Mouse (Mus musculus) spleen, adult 2 months (tissue): Measurements from ENCODE around the gene Card14. TPM values are rescaled to one million over a fixed set of nuclear protein-coding genes. Genes with fewer than 3 reads are reported as not detected.

ENCODE experiments used
- DNase-seq, 2 experiments: peaks; one replicate each; pipeline versions ENCODE4 v3.0.0 to v3.0.0-alpha.2; 2012 to 2021; ENCODE audit warnings: low spot score in 2 of 2, low read depth in 1 of 2
- H3K27ac ChIP-seq: fragments of 200-500 bp; 2 replicates; pipeline ENCODE4 v1.5.1; 2012; ENCODE audit warnings: low read length, inconsistent platforms; ENCODE audit not compliant: insufficient read depth
- H3K27me3 ChIP-seq: fragments of 200-500 bp; 2 replicates; pipeline ENCODE4 v1.6.1; 2012; ENCODE audit warnings: mild to moderate bottlenecking, moderate library complexity, low read length, inconsistent platforms; ENCODE audit not compliant: control insufficient read depth, insufficient read depth
- H3K36me3 ChIP-seq: fragments of 200-500 bp; 2 replicates; pipeline ENCODE4 v1.6.1; 2012; ENCODE audit warnings: mild to moderate bottlenecking, low read length, inconsistent platforms; ENCODE audit not compliant: control insufficient read depth, insufficient read depth
- H3K4me1 ChIP-seq: fragments of 200-500 bp; 2 replicates; pipeline ENCODE4 v1.6.1; 2011; ENCODE audit warnings: inconsistent platforms; ENCODE audit not compliant: control insufficient read depth, insufficient read depth, insufficient read length
- H3K4me3 ChIP-seq: fragments of 200-500 bp; 2 replicates; pipeline ENCODE4 v1.5.1; 2011; ENCODE audit warnings: mild to moderate bottlenecking, inconsistent platforms; ENCODE audit not compliant: insufficient read depth, insufficient read length; ENCODE audit errors: extremely low read depth
- CTCF ChIP-seq: fragments of 200-500 bp; IDR thresholded peaks from 2 replicates; pipeline ENCODE4 v1.5.1; 2011; ENCODE audit warnings: mild to moderate bottlenecking, inconsistent platforms; ENCODE audit not compliant: insufficient read depth, insufficient read length, insufficient replicate concordance; ENCODE audit errors: extremely low read depth
- POLR2A ChIP-seq: fragments of 200-500 bp; IDR thresholded peaks from 2 replicates; pipeline ENCODE4 v1.6.1; 2011; ENCODE audit warnings: low read depth, low read length, inconsistent platforms
- WGBS: fragments of 180-500 bp; shearing (Covaris S2); methylation state at CpG from one replicate; pipeline ENCODE4 v1.1.7; 2018; 5-methylcytosine and 5-hydroxymethylcytosine counted together
- polyA plus RNA-seq: library from polyadenylated mRNA; depleted of rRNA; stranded (reverse); fragments of >200 nt; gene quantifications from 2 replicates; pipeline ENCODE4 v1.2.3, GENCODE M21; 2012; rRNA removed

The Card14 gene
- 0.02 and 0.05 TPM in 2 replicates for polyA plus RNA-seq

DNA sequence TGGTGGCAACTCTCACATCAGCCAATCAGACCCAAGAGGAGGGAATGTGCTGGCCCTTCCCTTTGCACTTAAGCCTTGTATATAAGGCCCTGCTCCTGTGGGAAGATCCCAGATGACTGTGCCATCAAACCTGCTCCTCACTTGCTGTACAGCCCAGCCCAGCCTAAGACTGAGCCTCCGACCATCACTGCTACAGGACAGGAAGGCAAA lies at the start of gene Card14:
TSS of gene Card14 (plus strand) at position 111 of the 210 bp plus-strand sequence.
- Histone ChIP-seq H3K4me3 (no peak within 1 kb of the TSS), H3K4me1 (no peaks in the 10 kb centered on the region), H3K27me3 (peaks cover 2% of the 10 kb centered on the region; the same call in 1 of the 2 replicates), H3K27ac (no peak within 1 kb of the TSS), H3K36me3 (no peaks in the 10 kb centered on the region)
- no peak for DNase-seq
- TF ChIP-seq CTCF = no peak
- no peak for TF ChIP-seq POLR2A
- 80% methylated on average over 1 of the region's 1 CpGs for whole genome bisulfite sequencing

DNA sequence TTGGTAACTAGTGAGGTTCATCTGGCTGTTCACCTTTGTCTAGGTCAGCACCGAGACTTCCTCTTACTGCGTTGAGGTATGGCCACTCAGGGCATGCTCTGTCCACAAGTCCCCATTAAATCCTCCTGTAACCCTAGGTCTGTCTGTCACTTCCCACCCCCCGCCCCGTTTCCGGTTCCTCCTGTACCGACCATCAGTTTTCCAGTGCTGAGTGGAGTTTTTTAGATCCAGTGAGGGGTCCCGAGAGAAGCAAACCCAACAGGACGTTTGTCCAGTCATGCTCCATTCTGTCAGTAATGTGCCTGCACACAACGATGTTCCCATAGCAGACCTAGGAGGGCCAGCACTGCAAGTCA lies 49.4 kb upstream of the Card14 start:
- Histone ChIP-seq H3K36me3 (no peaks in the 10 kb centered on the region), H3K27ac (no peak overlapping the region), H3K4me1 (no peaks in the 10 kb centered on the region), H3K27me3 (no peaks in the 10 kb centered on the region), H3K4me3 (no peak overlapping the region)
- 65% methylated on average over 9 of the region's 9 CpGs for WGBS
- TF ChIP-seq CTCF (no peak), POLR2A (no peak)
- no peak for DNase-seq

- WGBS = 67% methylated on average over 23 of the region's 23 CpGs
- DNase-seq = peak in 1 of 2 experiments; percentile 27
- H3K4me1 ChIP-seq = no peaks in the 10 kb centered on the region
- no peaks in the 10 kb centered on the region for H3K36me3 ChIP-seq
- no peak overlapping the region for H3K27ac ChIP-seq
- TF ChIP-seq CTCF = no peak
- H3K4me3 ChIP-seq = peak overlapping the region; percentile 50
- H3K27me3 ChIP-seq = no peaks in the 10 kb centered on the region
Measured at GRCm38 (mm10) chr11:119258572-119259322, 48.8 kb upstream of the Card14 start.

- WGBS = 93% methylated on average over 8 of the region's 8 CpGs
- Histone ChIP-seq H3K4me3 (no peak overlapping the region), H3K27ac (no peak overlapping the region), H3K27me3 (no peaks in the 10 kb centered on the region), H3K36me3 (no peaks in the 10 kb centered on the region), H3K4me1 (no peaks in the 10 kb centered on the region)
- TF ChIP-seq POLR2A (no peak), CTCF (no peak)
- no peak for DNase-seq
Measured at GRCm38 (mm10) chr11:119259977-119260376, 47.6 kb upstream of the Card14 start.

DNA sequence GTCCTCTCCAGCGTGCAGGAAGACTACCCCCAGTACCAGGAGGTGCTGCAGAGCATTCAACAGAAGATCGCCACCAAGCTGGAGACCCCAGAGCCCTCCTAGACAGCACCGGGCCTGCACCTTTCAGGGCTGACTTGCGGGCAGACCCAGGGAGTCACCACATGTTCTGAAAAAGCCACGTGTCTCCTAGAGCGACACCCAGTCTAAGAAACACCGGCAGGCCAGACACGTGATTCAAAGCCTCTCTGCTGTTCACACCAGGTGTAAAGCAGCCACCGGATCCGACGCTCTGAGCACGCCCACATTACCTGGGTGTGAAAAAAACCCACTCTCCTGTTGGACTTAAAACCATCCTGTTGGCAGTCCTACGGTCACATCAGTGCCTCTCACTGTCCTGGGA lies 43.2 kb upstream of the Card14 start:
- Histone ChIP-seq H3K27ac (no peak overlapping the region), H3K4me3 (no peak overlapping the region), H3K27me3 (no peaks in the 10 kb centered on the region), H3K36me3 (no peaks in the 10 kb centered on the region), H3K4me1 (no peaks in the 10 kb centered on the region; the same call in 1 of the 2 replicates)
- TF ChIP-seq POLR2A = no peak
- DNase-seq = no peak
- WGBS = 93% methylated on average over 13 of the region's 13 CpGs

- H3K27me3 ChIP-seq = no peaks in the 10 kb centered on the region
- no peak for TF ChIP-seq CTCF
- no peak for TF ChIP-seq POLR2A
- no peaks in the 10 kb centered on the region for H3K36me3 ChIP-seq
- no peak overlapping the region for H3K27ac ChIP-seq
- DNase-seq = no peak
- H3K4me1 ChIP-seq = no peaks in the 10 kb centered on the region; the same call in 1 of the 2 replicates
- H3K4me3 ChIP-seq = no peak overlapping the region
- WGBS = 81% methylated on average over 7 of the region's 7 CpGs
Measured at GRCm38 (mm10) chr11:119265811-119266210, 41.8 kb upstream of the Card14 start.

DNA sequence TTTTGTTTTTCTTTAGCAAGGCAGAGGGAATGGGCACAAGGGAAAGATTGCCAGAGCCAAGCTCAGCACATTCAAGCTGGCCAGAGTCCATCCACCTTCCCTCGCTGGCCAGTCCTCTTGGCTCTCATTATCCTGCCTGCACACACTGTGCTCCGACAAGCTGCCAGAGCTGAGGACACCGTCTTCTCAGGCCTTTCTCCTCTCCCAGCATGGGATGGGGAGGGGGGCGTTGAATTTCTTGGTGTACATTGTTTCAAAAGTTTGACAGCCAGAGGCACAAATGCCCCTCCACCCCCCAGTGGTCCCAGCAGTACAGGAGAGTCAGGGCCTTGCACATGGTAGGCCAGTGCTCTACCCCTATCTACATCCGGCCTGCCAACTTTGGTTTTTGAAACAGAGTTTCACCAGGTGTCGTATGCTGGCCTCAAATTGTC lies 40.3 kb upstream of the Card14 start:
- TF ChIP-seq CTCF = no peak
- no peak for TF ChIP-seq POLR2A
- Histone ChIP-seq H3K4me1 (no peaks in the 10 kb centered on the region; the same call in 1 of the 2 replicates), H3K36me3 (no peaks in the 10 kb centered on the region), H3K4me3 (no peak overlapping the region), H3K27ac (no peak overlapping the region), H3K27me3 (no peaks in the 10 kb centered on the region)
- WGBS = 56% methylated on average over 6 of the region's 6 CpGs
- DNase-seq = no peak
